9 mouse cellular contexts compared by ENCODE assay signal in genomic region chr8:116480894-116481293, GRCm38 (mm10). TPM values are rescaled to one million over a fixed set of nuclear protein-coding genes. Genes with fewer than 3 reads are reported as not detected.
DNase-seq lines count a peak whose midpoint lies in the region; ATAC-seq lines count a peak whose summit lies in the region.
"Had no signal": no experiment of that assay in that cellular context is flagged by ENCODE, and none has a peak within 500 bp of the region (broad histone marks: within the 10 kb centered on the region; RNA-seq: fewer than 3 reads in every experiment).

No protein-coding gene starts in this region.

- H3K27ac ChIP-seq in hindbrain, embryonic 11.5 days (ENCODE audit: low read depth, low read length), result no peak overlapping the region
- no peak overlapping the region for H3K27ac ChIP-seq in hindbrain, embryonic 13.5 days
- H3K27ac ChIP-seq in heart, embryonic 12.5 days (ENCODE audit: poor library complexity, severe bottlenecking), result no peak overlapping the region

- H3K4me1 ChIP-seq in hindbrain, embryonic 11.5 days (replicated peaks; ENCODE audit: control insufficient read depth, insufficient read depth, low read length), result no peaks in the 10 kb centered on the region
- no peaks in the 10 kb centered on the region for H3K4me1 ChIP-seq in hindbrain, embryonic 13.5 days (replicated peaks)
- no peaks in the 10 kb centered on the region for H3K4me1 ChIP-seq in heart, embryonic 12.5 days (replicated peaks)

- no peak overlapping the region for H3K4me2 ChIP-seq in hindbrain, embryonic 11.5 days (replicated peaks; ENCODE audit: low read depth, low read length)
- H3K4me2 ChIP-seq in hindbrain, embryonic 13.5 days, result no peak overlapping the region
- H3K4me2 ChIP-seq in heart, embryonic 12.5 days, result 0 out of 2 replicates have a peak overlapping the region, but pooled peaks have one; percentile 7

- no peak overlapping the region for H3K9ac ChIP-seq in hindbrain, embryonic 11.5 days (ENCODE audit: low read depth, low read length)
- H3K9ac ChIP-seq in hindbrain, embryonic 13.5 days, result no peak overlapping the region
- H3K9ac ChIP-seq in heart, embryonic 12.5 days, result no peak overlapping the region

- H3K4me3 ChIP-seq in hindbrain, embryonic 11.5 days (ENCODE audit: low read depth, low read length), result no peak overlapping the region
- no peak overlapping the region for H3K4me3 ChIP-seq in hindbrain, embryonic 13.5 days
- no peak overlapping the region for H3K4me3 ChIP-seq in heart, embryonic 12.5 days

- WGBS in hindbrain, embryonic 11.5 days, result 23% methylated on average over 7 of the region's 7 CpGs
- WGBS in hindbrain, embryonic 13.5 days, result 38% methylated on average over 7 of the region's 7 CpGs
- 12% methylated on average over 7 of the region's 7 CpGs for WGBS in heart, embryonic 12.5 days

- ATAC-seq in hindbrain, embryonic 11.5 days (ENCODE audit: low FRiP score), result peak; percentile 63
- no peak for ATAC-seq in hindbrain, embryonic 13.5 days (ENCODE audit: low FRiP score)
- ATAC-seq in heart, embryonic 12.5 days (ENCODE audit: insufficient number of reproducible peaks, low FRiP score), result no peak

- H3K36me3 ChIP-seq in hindbrain, embryonic 11.5 days (ENCODE audit: control insufficient read depth, insufficient read depth, low read length), result no peaks in the 10 kb centered on the region
- no peaks in the 10 kb centered on the region for H3K36me3 ChIP-seq in hindbrain, embryonic 13.5 days
- no peaks in the 10 kb centered on the region for H3K36me3 ChIP-seq in heart, embryonic 12.5 days

- DNase-seq in hindbrain, embryonic 11.5 days (ENCODE audit: low spot score), result peak; percentile 85
- peak; percentile 76 for DNase-seq in adipocyte (ENCODE audit: low spot score)
- peak; percentile 91 for DNase-seq in embryo, embryonic 10 days (ENCODE audit: low spot score)
- DNase-seq in layer of hippocampus, adult 9-11 months, result peak; percentile 25
- DNase-seq in lung, postnatal 36 days, result peak; percentile 83
- DNase-seq in spleen, postnatal 36 days (ENCODE audit: low spot score in 2 of 2), result peak; percentile 40 to 51

- H3K9me3 ChIP-seq in hindbrain, embryonic 11.5 days (ENCODE audit: control insufficient read depth, low read length), result no peaks in the 10 kb centered on the region
- H3K9me3 ChIP-seq in hindbrain, embryonic 13.5 days, result no peaks in the 10 kb centered on the region
- H3K9me3 ChIP-seq in heart, embryonic 12.5 days (replicated peaks), result no peaks in the 10 kb centered on the region

- no peaks in the 10 kb centered on the region for H3K27me3 ChIP-seq in hindbrain, embryonic 11.5 days (ENCODE audit: control insufficient read depth, insufficient read depth, low read length)
- H3K27me3 ChIP-seq in hindbrain, embryonic 13.5 days, result no peaks in the 10 kb centered on the region
- no peaks in the 10 kb centered on the region for H3K27me3 ChIP-seq in heart, embryonic 12.5 days (replicated peaks)

RNA-seq across cellular contexts. Expression of gene Dynlrb2, which starts 23.9 kb away (rescaled TPM):
- 19.1 and 22.2 TPM in 2 replicates for polyA plus RNA-seq in hindbrain, embryonic 11.5 days (2014; fragmentation: Nextera tagmentation; extraction: Ambion mirVana)
- 12.7 and 27.0 TPM in 2 replicates for polyA plus RNA-seq in hindbrain, embryonic 13.5 days (2015; fragmentation: Nextera tagmentation; extraction: Ambion mirVana)
- polyA plus RNA-seq in heart, embryonic 12.5 days (2016; fragmentation: Nextera tagmentation; extraction: Ambion mirVana), result not detected in 2 replicates
- polyA plus RNA-seq: liver, embryonic 16.5 days had no signal

Comparison
In these comparisons a context has a peak if more than half of its experiments do, and no peak if none do; other contexts are left out.
1. DNase-seq: peak in every context shown above with its lines; median percentile 91 in embryo, embryonic 10 days; 85 in hindbrain, embryonic 11.5 days; 83 in lung, postnatal 36 days; 76 in adipocyte; 46 in spleen, postnatal 36 days; 25 in layer of hippocampus, adult 9-11 months.
2. RNA of gene Dynlrb2, which starts 23.9 kb away (polyA plus RNA-seq): 12.7 to 27.0 TPM in hindbrain, embryonic 13.5 days and 19.1 to 22.2 TPM in hindbrain, embryonic 11.5 days; not detected in heart, embryonic 12.5 days; every median in the first group is over 10 times any median in the second.